17 mouse cellular contexts compared by ENCODE assay signal in genomic region chr10:127185101-127185500, GRCm38 (mm10). TPM values are rescaled to one million over a fixed set of nuclear protein-coding genes. Genes with fewer than 3 reads are reported as not detected.
A peak's percentile ranks its signal among the peaks of the same experiment; 100 is the strongest.
DNase-seq lines count a peak whose midpoint lies in the region; ATAC-seq and TF ChIP-seq lines count a peak whose summit lies in the region.
"Had no signal": no experiment of that assay in that cellular context is flagged by ENCODE, and none has a peak within 500 bp of the region (broad histone marks: within the 10 kb centered on the region; RNA-seq: fewer than 3 reads in every experiment).

No protein-coding gene starts in this region.

- ATAC-seq in neural tube, embryonic 12.5 days (ENCODE audit: low FRiP score, low read depth): no peak
- ATAC-seq in neural tube, embryonic 15.5 days (ENCODE audit: low FRiP score): no peak
- ATAC-seq: intestine, embryonic 15.5 days had no signal

- WGBS in neural tube, embryonic 12.5 days: 71% methylated on average over 9 of the region's 9 CpGs
- 74% methylated on average over 9 of the region's 9 CpGs for WGBS in neural tube, embryonic 15.5 days

- TF ChIP-seq POLR2A in brain, embryonic 14.5 days (IDR thresholded peaks at IDR 0.05; ENCODE audit: borderline replicate concordance, extremely low read depth, insufficient read depth, insufficient read length, poor library complexity, severe bottlenecking): no peak

- peaks cover 18% of the 10 kb centered on the region for H3K36me3 ChIP-seq in neural tube, embryonic 12.5 days
- peaks cover 7% of the 10 kb centered on the region; the same call in 1 of the 2 replicates for H3K36me3 ChIP-seq in neural tube, embryonic 15.5 days
- H3K36me3 ChIP-seq in E14TG2a.4 (ENCODE audit: insufficient read depth, low read length): peaks cover 41% of the 10 kb centered on the region
- H3K36me3 ChIP-seq: intestine, embryonic 15.5 days had no signal

- H3K9ac ChIP-seq in neural tube, embryonic 12.5 days: no peak overlapping the region
- no peak overlapping the region for H3K9ac ChIP-seq in neural tube, embryonic 15.5 days (replicated peaks)
- H3K9ac ChIP-seq: heart, embryonic 13.5 days; intestine, embryonic 15.5 days had no signal

- no peak overlapping the region for H3K27ac ChIP-seq in neural tube, embryonic 12.5 days
- no peak overlapping the region for H3K27ac ChIP-seq in neural tube, embryonic 15.5 days (replicated peaks)
- H3K27ac ChIP-seq: heart, embryonic 13.5 days; hindbrain, embryonic 10.5 days; intestine, embryonic 15.5 days; left cerebral cortex, adult 2 months; stomach, postnatal 0 days had no signal

- peak; percentile 0 for DNase-seq in gastrocnemius, postnatal 14 days
- DNase-seq in gastrocnemius, postnatal 25 days: no peak
- peak; percentile 75 for DNase-seq in brain, embryonic 14.5 days (ENCODE audit: low read depth)
- no peak for DNase-seq in kidney, adult 8-10 months
- DNase-seq in frontal cortex, postnatal 25 days (ENCODE audit: low spot score in 2 of 2): no peak
- DNase-seq: adrenal gland, adult 2 months; cerebellum, adult 9-11 months; lung, adult 2 months had no signal

- no peak for TF ChIP-seq CTCF in E14TG2a.4 (conservative IDR thresholded peaks at IDR 0.05; ENCODE audit: low read length)
- TF ChIP-seq CTCF in brain, embryonic 14.5 days (IDR thresholded peaks at IDR 0.05; ENCODE audit: borderline replicate concordance, extremely low read depth, insufficient read depth, insufficient read length): no peak

- H3K4me2 ChIP-seq in neural tube, embryonic 12.5 days (replicated peaks): peak overlapping the region; percentile 16; the same call in 1 of the 2 replicates
- H3K4me2 ChIP-seq in neural tube, embryonic 15.5 days: no peak overlapping the region
- H3K4me2 ChIP-seq: heart, embryonic 13.5 days; intestine, embryonic 15.5 days had no signal

- H3K4me3 ChIP-seq in neural tube, embryonic 12.5 days: no peak overlapping the region
- no peak overlapping the region for H3K4me3 ChIP-seq in neural tube, embryonic 15.5 days (replicated peaks)
- H3K4me3 ChIP-seq in E14TG2a.4 (replicated peaks; ENCODE audit: low read length): peak overlapping the region; percentile 65
- H3K4me3 ChIP-seq: heart, embryonic 13.5 days; hindbrain, embryonic 10.5 days; intestine, embryonic 15.5 days; left cerebral cortex, adult 2 months had no signal

- peaks cover 43% of the 10 kb centered on the region for H3K4me1 ChIP-seq in neural tube, embryonic 12.5 days
- H3K4me1 ChIP-seq in neural tube, embryonic 15.5 days: peaks cover 42% of the 10 kb centered on the region
- peaks cover 86% of the 10 kb centered on the region for H3K4me1 ChIP-seq in E14TG2a.4 (replicated peaks; ENCODE audit: low read depth, low read length)

- H3K27me3 ChIP-seq in neural tube, embryonic 12.5 days (replicated peaks): peaks cover 27% of the 10 kb centered on the region
- H3K27me3 ChIP-seq in neural tube, embryonic 15.5 days (replicated peaks): peaks cover 16% of the 10 kb centered on the region
- peaks cover 26% of the 10 kb centered on the region for H3K27me3 ChIP-seq in E14TG2a.4 (ENCODE audit: insufficient read depth, low read length)

- intact Hi-C loops in gastrocnemius, postnatal 14 days (cut with DNase I; ENCODE audit: low total_unique reads): no loop called here

- H3K9me3 ChIP-seq in neural tube, embryonic 12.5 days: no peaks in the 10 kb centered on the region
- no peaks in the 10 kb centered on the region for H3K9me3 ChIP-seq in neural tube, embryonic 15.5 days (replicated peaks)
- no peaks in the 10 kb centered on the region for H3K9me3 ChIP-seq in E14TG2a.4 (ENCODE audit: low read length)
- H3K9me3 ChIP-seq: heart, embryonic 13.5 days; intestine, embryonic 15.5 days had no signal

RNA-seq across cellular contexts. Expression of gene Slc26a10, which starts 4.7 kb away (rescaled TPM):
- 1 to 10 TPM; 3.7 to 7.6 TPM for total RNA-seq in gastrocnemius, postnatal 14 days (2021)
- 1 to 10 TPM; 3.3 to 6.5 TPM for total RNA-seq in gastrocnemius, postnatal 25 days (2021)
- 1.5 and 1.8 TPM in 2 replicates for polyA plus RNA-seq in neural tube, embryonic 12.5 days (2016; fragmentation: Nextera tagmentation; extraction: Ambion mirVana)
- polyA plus RNA-seq in neural tube, embryonic 15.5 days (2015; fragmentation: Nextera tagmentation; extraction: Ambion mirVana): 1.0 TPM in 2 replicates
- polyA plus RNA-seq in brain, embryonic 14.5 days (2012; rRNA removed): 1.1 and 2.6 TPM in 2 replicates

RNA-seq across cellular contexts. Expression of gene Arhgef25, which starts 4.8 kb away (rescaled TPM):
- total RNA-seq in gastrocnemius, postnatal 14 days (2021): 10 to 100 TPM; 13.9 to 14.4 TPM
- total RNA-seq in gastrocnemius, postnatal 25 days (2021): 1 to 10 TPM; 8.7 to 9.3 TPM
- polyA plus RNA-seq in neural tube, embryonic 12.5 days (2016; fragmentation: Nextera tagmentation; extraction: Ambion mirVana): 43.3 and 43.6 TPM in 2 replicates
- 32.7 and 34.9 TPM in 2 replicates for polyA plus RNA-seq in neural tube, embryonic 15.5 days (2015; fragmentation: Nextera tagmentation; extraction: Ambion mirVana)
- 66.7 and 98.2 TPM in 2 replicates for polyA plus RNA-seq in brain, embryonic 14.5 days (2012; rRNA removed)
- total RNA-seq: monocyte, adult 5-6 weeks had no signal

RNA-seq across cellular contexts. Expression of gene Dtx3, which starts 10.4 kb away (rescaled TPM):
- total RNA-seq in gastrocnemius, postnatal 14 days (2021): 10 to 100 TPM; 22.2 to 24.8 TPM
- 10 to 100 TPM; 18.9 to 19.6 TPM for total RNA-seq in gastrocnemius, postnatal 25 days (2021)
- 189 and 199 TPM in 2 replicates for polyA plus RNA-seq in neural tube, embryonic 12.5 days (2016; fragmentation: Nextera tagmentation; extraction: Ambion mirVana)
- 211 and 245 TPM in 2 replicates for polyA plus RNA-seq in neural tube, embryonic 15.5 days (2015; fragmentation: Nextera tagmentation; extraction: Ambion mirVana)
- polyA plus RNA-seq in brain, embryonic 14.5 days (2012; rRNA removed): 405 and 652 TPM in 2 replicates

RNA-seq across cellular contexts. Expression of gene B4galnt1, which starts 20.1 kb away (rescaled TPM):
- 1 to 10 TPM; 1.5 to 1.9 TPM for total RNA-seq in gastrocnemius, postnatal 14 days (2021)
- under 1 TPM; 0.78 to 1.00 TPM for total RNA-seq in gastrocnemius, postnatal 25 days (2021)
- 29.2 and 31.5 TPM in 2 replicates for polyA plus RNA-seq in neural tube, embryonic 12.5 days (2016; fragmentation: Nextera tagmentation; extraction: Ambion mirVana)
- polyA plus RNA-seq in neural tube, embryonic 15.5 days (2015; fragmentation: Nextera tagmentation; extraction: Ambion mirVana): 69.5 and 70.4 TPM in 2 replicates
- 48.7 and 72.4 TPM in 2 replicates for polyA plus RNA-seq in brain, embryonic 14.5 days (2012; rRNA removed)

RNA-seq across cellular contexts. Expression of gene Pip4k2c, which starts 26.3 kb away (rescaled TPM):
- total RNA-seq in gastrocnemius, postnatal 14 days (2021): 1 to 10 TPM; 6.3 to 7.6 TPM
- total RNA-seq in gastrocnemius, postnatal 25 days (2021): 1 to 10 TPM; 4.7 to 6.9 TPM
- 22.0 and 22.4 TPM in 2 replicates for polyA plus RNA-seq in neural tube, embryonic 12.5 days (2016; fragmentation: Nextera tagmentation; extraction: Ambion mirVana)
- 19.8 and 23.0 TPM in 2 replicates for polyA plus RNA-seq in neural tube, embryonic 15.5 days (2015; fragmentation: Nextera tagmentation; extraction: Ambion mirVana)
- polyA plus RNA-seq in brain, embryonic 14.5 days (2012; rRNA removed): 20.2 and 24.7 TPM in 2 replicates

Comparison
In these comparisons a context has a peak if more than half of its experiments do, and no peak if none do; other contexts are left out.
1. DNase-seq: peak in gastrocnemius, postnatal 14 days (single experiment) and brain, embryonic 14.5 days (single experiment); none in gastrocnemius, postnatal 25 days (single experiment), kidney, adult 8-10 months (0 of 2) and frontal cortex, postnatal 25 days (0 of 2).